Mouse (Mus musculus) thymus, postnatal 10 days (tissue): ENCODE data around the gene March9.
"Not testable (repeated sequence)": the region's sequence is repeated elsewhere in the genome, so short reads cannot be mapped to it uniquely, and the experiment has no call there.

Source experiments
- DNase-seq, 2 experiments: peaks; one replicate each; pipeline ENCODE4 v3.0.0; 2021; ENCODE audit warnings: low spot score in 2 of 2

The March9 gene

GRCm38 (mm10) chr10:127063239-127063872, 3.4 kb upstream of the March9 start, which contains the start of gene Cdk4:
Gene Cdk4 (plus strand): TSS chr10:127063534.
- DNase-seq, result peak; percentile 94

- no peak for DNase-seq
Observed at GRCm38 (mm10) chr10:127062503-127062902, 2.5 kb upstream of the March9 start.

- not testable (repeated sequence) for DNase-seq
Observed at GRCm38 (mm10) chr10:127062101-127062500, 2.1 kb upstream of the March9 start.

DNA sequence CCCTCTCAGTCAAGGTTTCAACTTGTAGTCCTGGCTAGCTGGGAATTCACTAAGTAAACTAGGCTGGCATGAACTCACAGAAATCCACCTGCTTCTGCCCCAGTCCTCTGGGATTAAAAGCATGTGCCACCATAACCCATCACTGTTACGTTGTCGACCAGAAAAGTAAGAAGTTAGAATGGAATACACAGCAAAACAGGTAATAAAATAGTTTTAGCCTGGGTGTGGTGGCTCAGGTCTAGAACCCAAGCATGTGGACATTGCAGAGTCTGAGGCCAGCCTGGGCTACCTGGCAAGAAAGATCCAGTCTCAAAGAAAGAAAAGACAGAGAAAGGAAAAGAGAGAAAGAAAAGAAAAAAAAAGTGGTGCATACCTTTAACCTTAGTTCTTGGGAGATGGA, 1.5 kb upstream of the March9 start:
- no peak for DNase-seq

DNA sequence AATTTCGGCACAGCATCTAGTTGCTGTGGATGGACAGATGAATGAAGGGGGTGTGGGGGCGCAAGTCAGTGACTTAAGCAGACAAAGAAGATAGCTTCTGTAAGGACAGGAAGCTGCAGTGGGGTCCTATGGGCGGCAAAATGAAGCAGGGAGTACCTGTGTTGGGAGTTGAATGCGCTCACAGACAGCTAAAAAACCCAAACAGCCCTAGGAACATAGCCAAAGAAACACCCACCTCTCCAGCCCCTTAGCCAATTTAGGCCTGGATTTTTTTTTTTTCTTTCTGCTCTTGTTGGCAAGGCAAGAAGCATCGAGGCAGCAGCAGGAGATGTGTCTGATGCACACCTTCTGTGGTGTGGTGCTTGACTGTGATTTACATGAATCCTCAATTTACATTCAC, 1.1 kb upstream of the March9 start:
- DNase-seq, result no peak

DNA sequence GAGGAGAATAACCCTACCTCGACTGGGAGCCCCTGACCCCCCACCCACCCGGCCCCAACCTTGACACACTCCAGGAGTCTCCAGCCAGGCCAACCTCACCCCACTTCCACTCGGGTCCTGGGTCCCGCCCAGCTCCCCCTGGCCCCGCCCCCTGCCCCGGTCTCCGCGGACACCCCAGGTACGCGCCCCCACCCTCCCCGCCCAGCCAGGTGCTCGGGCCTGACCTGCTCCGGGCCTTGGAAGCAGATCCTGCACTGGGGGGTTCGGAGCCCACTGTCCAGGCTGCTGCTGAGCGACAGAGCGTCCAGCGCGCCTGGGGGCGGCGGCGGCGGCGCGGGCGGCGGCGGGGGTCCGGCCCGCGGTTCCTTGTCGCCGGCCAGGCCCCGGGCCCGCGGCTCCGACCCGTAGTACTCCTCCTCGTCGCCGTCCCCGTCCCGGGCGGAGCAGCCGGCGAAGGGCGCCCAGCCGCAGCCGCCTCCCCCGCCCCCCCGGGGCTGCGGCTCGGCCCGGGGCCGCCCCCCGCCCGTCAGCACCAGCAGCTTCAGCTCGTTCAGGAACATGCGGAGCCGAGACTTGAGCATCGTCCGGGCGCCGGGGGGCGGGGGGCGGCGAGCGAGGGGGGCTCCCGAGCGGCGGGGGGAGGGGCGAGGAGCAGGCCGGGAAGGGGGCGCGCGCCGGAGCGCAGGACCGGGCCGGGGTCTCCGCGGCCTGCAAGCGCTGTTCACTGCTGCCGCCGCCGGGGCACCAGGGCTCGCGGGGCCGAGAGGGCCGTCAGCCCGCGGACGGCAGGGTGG, 613 bp downstream of the March9 start:
- DNase-seq, result no peak

DNA sequence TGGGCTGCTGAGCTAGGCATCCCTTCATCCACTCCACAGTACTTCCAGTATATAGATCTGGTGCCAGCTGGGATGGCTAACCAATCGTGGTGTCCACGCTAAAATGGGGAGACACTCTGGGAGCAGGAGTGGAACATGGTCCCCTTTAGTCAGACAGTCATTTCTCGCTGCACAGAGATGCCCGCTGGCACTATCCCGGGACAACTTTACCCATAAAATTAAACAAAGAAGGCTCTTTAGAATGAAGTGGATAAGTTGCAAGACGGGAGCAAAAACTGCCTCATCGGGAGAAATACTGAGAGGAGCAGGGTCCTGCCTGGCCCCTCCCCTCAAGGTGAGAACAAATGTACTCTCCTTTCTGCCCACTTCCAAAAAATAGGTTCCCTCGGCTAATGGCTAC, 1.3 kb downstream of the March9 start:
- no peak for DNase-seq

DNA sequence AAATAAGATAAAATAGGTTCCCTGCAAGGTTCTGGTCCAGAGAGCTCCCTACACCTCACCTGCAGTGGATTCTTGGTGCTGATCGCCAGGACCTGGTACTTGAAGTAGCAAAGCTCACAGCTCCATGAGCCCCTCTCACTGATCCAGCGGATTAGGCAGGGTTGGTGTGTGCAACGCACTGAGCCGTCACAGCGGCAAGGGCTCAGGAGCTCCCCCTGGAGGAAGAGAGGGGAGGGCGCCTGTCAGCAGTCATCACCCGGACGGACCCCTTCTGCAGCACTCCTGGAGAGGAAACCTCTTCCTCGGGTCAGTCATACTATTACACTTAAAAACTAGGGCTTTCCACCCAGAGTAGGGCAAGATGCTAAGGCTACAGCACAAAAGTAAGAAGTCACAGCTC, 1.8 kb downstream of the March9 start:
- peak; percentile 69 to 88 for DNase-seq

- DNase-seq, result no peak
Observed at GRCm38 (mm10) chr10:127056490-127056889, 3.5 kb downstream of the March9 start.

DNA sequence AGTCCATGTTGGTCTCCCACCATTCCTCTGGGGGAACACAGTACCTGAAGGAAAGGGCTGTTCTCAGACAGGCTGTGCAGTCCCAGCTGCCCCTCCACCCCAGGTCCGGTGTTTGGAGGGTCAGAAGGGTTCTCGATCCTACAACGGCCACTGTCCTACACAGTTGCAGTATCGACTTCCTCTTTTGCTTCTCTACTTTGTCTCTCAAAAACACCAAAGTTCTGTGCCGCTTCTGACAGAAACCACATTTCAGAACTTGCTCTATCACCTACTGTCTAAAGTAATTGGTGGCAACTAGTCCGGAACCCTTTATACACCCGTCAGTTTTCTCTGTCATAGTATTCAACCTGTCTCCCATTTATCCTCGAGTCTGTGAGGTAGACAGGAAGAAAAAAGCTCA, 4.6 kb downstream of the March9 start:
- DNase-seq, result no peak

GRCm38 (mm10) chr10:127054646-127055045, 5.3 kb downstream of the March9 start:
- no peak for DNase-seq

GRCm38 (mm10) chr10:127050119-127050474, 9.9 kb downstream of the March9 start:
- DNase-seq, result no peak

- no peak for DNase-seq
Observed at GRCm38 (mm10) chr10:127049395-127050118, 10.4 kb downstream of the March9 start.

- DNase-seq, result no peak
Observed at GRCm38 (mm10) chr10:127048608-127049394, 11.2 kb downstream of the March9 start.

DNA sequence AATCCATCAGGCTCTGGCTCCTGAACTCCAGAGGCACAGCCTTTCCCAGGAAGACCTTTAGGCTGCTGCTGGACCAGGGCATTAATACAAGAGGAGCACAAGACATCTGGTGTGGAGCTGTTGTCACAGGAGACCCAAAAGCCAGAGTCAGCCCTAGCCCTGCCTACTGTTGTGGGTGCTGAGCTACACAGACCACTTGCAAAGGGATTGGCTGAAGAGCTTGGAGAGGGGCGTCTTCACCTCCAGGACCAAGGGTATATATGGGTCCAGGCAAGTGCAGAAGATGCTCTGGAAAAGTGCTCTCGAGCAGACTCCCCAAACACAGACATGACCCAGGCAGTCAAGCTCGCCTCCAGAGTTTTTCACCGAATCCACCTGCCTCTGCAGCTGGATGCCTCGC, 12.0 kb downstream of the March9 start, which contains the start of gene Cyp27b1:
Gene Cyp27b1 (plus strand): TSS at position 297 of the 400 bp plus-strand sequence.
- DNase-seq, result no peak

DNA sequence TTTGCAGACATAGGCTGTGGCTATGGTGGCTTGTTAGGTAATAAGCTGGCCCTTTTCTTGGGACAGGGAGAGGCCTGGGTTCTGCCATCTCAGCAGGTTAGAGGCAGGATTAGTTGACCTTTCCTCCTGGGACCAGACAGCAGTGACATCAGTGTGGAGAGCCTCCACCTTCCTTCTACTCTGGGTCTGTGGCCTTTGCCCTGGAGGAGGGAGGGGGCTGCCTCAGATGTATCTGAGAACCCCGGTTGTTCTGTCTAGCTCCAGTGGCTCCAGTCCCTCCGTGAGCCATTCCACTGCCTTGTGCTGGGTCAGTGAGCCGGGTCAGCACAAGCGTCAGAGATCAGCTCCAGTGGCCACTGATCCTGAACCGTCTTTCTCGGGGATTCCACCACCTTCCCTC, 16.8 kb downstream of the March9 start:
- no peak for DNase-seq

DNA sequence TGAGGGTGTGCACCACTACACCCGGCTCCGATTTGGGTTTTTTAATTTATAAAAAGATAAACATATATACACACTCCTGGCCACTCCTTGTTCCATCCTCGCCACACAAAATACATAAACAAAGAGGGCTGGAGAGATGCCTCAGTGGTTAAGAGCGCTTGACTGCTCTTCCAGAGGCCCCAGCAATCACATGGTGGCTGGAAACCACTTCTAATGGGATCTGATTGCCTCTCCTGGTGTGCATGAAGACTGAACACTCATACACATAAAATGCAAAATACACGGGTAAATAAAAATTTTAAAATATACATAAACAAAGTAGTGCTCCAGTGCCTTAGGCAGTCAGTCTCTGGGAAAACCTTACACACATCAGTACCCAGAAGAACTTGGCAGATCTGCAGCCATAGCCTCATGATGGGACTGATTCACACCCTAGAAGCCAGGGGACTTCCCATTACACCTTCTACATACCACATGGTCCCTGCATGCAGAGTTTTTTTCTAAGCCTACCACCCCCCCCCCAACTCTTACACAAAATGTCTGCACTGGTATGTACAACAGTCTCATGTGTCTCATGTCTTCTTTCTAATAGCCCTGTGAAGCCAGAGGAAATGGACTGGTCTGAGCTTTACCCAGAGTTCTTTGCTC, 17.4 kb downstream of the March9 start:
- DNase-seq, result no peak

GRCm38 (mm10) chr10:127041774-127042338, 18.1 kb downstream of the March9 start:
- DNase-seq, result peak; percentile 60 to 72

DNA sequence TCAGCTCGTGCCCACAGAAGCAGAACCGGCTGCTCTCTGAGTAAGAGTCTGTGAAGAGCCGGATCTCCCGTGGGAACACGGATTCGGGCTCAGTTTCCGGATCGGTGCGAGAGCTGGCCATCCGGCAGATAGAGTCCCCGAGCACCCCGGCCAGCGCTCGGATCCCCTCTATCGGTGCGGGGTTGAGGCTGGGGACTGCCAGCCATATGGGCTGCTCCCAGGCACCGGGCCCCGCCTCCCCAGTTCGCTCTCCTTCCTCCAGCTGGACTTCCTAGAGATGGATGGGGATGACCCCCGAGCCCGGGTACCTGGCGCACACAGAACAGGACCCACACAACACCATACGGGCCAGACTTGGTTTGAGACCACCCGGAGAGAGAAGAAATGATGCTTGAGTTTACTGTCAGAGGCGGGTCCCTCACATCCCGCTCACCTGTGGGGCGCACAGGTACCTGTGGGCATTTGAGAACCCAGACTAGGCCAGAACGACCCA, 18.7 kb downstream of the March9 start, which contains the start of the genes Mettl1 and Eef1akmt3:
Gene Mettl1 (plus strand): TSS at position 141 of the 493 bp plus-strand sequence.
Gene Eef1akmt3 (minus strand): TSS at position 240 of the 493 bp plus-strand sequence.
- no peak for DNase-seq

- DNase-seq, result no peak
Observed at GRCm38 (mm10) chr10:127040569-127041214, 19.3 kb downstream of the March9 start.
